Mouse (Mus musculus): ENCODE results near the gene Nr1h2.

- TF ChIP-seq CTCF (IDR thresholded peaks at IDR 0.05; ENCODE audit: low read depth) (no peak), EP300 (optimal IDR thresholded peaks at IDR 0.05) (no peak)
Observed at GRCm38 (mm10) chr7:44586518-44586917, 32.8 kb upstream of the Nr1h2 start.
